Mouse (Mus musculus) c-Kit-positive CD71-negative TER-119-negative erythroid progenitor cells, embryonic 14.5 days (primary cell): Measurements from ENCODE around the gene Bmp7.

Experiments
- DNase-seq: peaks from one replicate; pipeline ENCODE4 v3.0.0-alpha.2; 2013; ENCODE audit warnings: low read depth

The Bmp7 gene

DNA sequence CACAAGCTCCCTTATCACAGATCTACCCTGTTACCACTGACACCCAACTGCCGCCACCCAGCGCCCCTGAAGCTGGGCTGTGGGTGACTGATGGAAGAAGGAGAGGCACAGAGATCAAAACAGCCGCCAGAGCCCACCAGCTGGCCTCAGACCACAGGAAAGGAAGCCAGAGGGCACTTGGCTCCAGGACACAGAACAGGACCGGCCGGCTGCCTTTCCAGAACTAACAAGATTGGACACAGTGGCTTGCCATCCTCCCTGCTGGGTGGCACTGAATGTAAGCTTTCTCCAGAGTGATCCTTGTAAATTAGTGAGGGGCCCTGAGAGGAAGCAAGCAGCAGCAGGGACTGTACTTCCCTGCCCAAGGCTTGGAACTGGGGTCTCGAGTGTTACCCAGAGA is 30.7 kb downstream of the Bmp7 start:
- no peak for DNase-seq

DNA sequence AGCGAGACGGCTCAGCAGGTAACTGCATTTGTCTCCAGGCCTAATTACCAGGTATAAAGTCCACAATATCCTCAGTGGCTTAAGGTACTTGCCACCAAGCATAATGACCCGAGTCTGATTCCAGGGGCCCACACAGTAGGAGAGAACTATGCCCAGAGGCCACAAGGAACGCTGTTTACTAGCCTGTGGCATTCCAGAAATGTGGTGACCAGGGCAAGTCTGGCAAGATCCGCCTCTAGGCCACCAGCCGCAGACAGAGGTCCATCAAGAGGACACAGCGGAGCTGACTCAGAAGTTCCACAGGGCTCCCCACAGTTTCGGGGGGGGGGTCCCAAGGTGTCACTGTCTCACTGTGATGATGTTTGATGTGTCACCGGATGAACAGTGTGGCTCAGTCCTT is 34.0 kb downstream of the Bmp7 start:
- no peak for DNase-seq

DNA sequence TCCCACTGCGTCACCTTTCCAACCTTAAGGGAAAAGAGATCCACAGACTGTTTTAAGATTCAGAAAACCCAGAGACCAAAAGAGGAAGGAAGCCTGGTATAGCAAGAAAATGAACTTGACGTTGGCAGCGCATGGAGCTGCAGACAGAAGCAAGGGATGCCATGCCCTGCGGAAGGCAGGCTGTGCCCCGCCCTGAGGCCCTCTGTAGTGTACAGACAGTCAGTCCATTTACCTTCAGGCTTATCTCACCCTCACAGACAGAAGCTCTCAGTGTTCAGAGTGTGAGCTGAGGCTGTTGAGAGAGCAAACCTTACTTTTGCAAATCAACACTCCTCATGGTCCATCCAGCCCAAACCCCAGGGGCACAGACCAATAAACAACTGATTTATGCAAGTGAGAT is 35.1 kb downstream of the Bmp7 start:
- DNase-seq: no peak

DNA sequence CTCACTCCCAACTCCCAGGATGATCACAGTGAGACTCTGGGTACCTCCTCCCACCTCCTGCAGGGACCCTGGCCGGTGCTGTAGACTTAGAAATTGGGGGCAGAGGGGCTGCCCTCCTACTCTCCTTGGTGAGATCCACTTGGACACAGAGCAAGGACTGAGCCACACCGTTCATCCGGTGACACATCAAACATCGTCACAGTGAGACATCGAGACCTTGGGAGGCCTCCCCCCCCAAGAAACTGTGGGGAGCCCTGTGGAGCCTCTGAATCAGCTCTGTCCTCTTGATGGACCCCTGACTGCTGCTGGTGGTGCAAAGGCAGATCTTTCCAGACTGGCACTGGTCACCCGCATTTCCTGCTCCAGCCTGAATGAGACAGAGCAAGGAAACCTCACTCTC is 35.5 kb downstream of the Bmp7 start:
- DNase-seq: no peak

DNA sequence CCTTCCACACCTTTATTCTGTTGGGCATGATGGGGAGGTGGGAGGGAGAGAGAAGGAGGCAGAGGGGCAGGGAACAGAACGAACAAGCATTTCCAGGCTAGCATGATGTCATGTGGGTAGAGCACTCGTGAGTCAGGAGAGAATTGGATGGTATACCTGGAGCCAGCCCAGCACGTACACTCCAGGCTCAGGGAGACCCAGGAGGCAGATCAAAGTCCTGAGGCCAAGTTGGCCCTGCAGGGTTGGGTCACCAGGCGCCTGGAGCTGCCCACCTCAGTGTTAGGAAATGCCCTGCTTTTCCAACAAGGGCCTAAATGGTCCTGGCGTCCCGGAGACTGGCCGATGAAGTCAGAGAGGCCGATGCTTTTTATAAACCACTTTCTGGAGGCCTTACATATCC is 36.6 kb downstream of the Bmp7 start:
- DNase-seq: no peak

DNA sequence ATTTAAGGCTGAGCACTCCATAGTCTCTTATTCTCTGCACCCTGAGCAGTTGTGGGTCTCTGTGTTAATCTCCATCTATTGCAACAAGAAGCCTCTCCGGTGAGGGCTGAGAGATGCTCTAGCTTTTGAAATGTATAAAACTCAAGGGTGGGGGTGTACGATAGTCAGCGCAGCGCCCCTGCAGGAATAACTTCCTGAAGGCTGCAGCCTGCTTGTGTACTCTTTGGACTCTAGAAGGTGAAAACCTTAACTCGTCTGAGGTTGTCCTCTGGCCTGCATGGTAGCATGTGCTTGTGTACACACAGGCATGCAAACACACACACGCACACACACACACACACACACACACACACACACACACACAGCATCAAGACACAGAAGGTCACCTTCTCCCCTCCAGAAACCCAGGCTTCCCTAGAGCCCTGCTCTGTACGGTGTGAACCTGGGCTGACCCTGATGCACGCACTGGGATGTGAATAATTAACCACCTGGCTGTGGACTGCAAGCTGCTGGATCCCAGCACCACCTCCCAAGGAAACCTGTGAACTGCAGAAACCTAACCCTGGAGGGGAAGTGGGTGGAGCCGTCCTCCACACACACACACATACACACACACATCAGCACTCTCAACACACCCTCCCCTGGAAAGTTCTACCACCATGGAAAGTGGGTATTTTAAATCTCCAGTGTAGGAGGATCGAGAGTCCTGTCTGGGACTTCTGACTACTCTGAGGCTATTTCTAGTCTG is 39.0 kb downstream of the Bmp7 start:
- no peak for DNase-seq

DNA sequence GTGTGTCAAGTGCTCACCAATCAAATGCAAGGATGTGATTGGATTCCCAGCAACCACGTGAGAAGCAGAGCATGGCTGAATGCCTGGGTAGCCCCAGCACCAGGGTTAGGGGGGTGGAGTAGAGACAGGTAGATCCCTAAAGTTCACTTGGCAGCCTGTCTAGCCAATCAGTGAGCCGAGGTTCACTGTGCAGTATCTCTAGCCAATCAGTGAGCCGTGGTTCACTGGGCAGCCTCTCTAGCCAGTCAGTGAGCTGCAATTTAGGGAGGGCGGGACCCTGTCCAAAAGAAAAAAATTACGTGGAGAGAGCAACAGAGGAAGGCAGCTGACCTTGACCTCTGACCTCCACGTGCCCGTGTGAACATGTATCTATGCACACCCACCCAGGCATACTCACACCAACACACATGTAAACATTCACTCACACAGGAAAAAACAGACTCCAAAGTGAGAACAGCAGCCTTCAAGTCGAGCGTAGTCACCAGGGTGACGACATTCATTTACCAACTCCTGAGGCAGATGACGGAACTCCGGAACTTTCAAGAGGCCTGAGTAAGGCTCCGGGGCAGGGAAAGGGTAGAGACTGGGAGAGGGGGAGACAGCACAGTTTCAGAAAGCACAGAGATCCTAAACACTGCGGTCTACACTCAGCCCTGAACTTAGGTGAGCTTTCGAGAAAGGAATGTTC is 50.2 kb downstream of the Bmp7 start:
- no peak for DNase-seq

DNA sequence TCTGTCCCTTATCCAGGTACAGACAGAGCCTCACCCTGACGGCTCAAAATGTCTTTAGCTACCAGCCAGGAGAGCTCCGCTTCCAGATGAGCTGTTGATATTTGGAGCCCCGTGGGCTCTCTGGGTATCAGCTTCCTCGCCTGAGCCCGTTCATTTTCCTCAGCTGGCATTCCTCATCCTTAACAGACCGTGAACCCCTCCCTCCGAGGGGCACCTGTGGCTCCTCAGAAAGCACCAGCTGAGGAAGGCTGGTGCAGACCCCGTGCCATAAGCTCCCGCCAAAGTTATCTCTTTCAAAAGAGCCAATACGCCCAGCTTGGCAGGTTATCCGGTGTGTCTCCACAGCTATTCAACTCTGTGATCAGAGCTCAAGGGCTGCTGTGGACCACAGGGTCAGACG is 50.9 kb downstream of the Bmp7 start:
- DNase-seq: no peak

DNA sequence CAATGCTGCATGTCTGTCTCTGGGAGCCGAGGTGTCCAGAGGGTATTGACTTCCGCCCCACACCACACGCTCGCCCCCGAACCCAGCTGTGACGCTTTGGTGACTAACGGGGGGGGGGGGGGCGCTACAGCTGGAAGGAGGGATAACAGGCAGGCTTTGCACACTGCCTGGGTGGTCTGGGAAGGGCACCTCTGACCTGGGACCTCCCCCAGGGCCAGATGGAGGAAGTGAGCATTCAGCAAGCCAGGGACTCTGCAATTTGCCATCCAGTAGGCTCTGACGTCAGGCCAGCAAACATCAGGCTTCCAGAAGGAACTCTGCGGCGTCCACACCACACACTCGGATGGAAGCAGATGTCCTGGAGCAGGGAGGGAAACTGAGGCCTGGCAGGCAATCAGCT is 52.0 kb downstream of the Bmp7 start:
- DNase-seq: no peak

DNA sequence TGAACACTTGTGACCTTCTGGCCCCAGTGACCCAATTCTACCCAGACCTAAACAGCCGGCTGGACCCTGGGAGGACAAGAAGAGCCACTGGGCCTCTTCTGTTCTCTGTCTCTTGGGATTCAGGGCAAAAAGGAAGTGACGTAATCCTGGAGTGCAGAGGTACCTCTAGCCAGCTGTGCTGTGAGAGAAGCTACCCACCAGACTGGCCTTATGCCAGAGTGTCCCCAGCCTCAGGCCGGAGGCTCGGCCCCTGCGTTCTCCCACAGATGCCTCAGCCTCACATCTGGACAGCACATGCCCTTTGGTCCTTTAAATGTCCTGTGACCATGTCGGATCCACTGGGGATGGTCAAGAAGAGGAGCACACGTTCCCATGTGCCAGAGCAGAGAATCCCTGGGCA is 54.3 kb downstream of the Bmp7 start:
- DNase-seq: no peak

DNA sequence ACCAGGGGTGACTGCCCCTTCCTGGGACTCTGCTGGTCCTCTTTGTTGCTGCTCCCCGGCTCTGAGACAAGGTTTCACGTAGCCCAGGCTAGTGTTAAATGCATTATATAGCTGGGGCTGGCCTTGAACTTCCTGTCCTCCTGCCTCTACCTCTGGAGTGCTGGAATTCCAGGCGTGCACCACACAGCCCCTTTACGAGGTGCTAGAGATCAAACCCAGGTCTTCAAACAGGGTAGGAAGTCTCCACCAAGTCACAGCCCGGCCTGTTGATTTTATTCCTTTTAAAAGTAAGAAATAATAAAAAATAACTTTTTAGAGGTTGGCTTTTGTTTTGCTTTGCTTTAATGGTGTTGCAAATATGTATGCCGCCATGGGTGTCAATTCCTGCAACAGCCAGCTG is 55.5 kb downstream of the Bmp7 start:
- no peak for DNase-seq

DNA sequence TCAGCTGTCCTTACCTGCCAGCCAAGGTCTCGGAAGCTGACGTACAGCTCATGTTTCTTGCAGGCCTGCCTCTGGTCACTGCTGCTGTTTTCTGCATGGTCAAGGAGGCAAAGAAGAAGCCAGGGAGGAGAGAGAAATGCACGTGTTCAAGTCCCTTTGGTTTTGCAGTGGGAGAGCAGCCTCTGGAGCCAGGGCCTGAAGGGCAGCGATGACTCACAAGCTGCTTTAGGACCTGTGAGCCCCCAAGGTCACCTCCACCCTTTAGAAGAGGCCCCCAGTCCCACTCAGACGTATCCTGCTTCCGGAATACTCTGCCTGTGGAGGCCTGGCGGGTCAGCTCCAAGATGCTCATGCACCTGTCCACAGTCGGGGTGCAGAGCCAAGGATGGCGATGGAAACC is 64.9 kb downstream of the Bmp7 start:
- no peak for DNase-seq

DNA sequence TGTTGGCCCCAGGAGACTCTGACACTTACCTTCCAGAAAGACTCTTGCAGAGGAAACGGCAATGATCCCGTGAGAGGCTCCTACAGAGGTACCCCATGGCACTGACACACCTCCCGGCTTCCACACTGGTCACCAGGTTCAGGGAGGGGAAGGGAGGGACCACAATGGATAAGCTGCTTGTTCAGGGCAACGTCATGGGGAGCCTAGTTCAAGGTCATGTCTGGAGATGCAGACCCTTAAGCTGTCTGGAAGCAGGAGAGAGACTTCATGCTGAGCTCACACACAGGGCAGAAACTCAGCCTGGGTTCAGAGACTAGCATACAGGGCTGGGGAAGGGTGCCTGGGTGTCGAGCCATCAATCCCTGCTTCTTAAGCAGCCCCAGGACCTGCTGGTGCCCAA is 73.8 kb downstream of the Bmp7 start:
- no peak for DNase-seq

DNA sequence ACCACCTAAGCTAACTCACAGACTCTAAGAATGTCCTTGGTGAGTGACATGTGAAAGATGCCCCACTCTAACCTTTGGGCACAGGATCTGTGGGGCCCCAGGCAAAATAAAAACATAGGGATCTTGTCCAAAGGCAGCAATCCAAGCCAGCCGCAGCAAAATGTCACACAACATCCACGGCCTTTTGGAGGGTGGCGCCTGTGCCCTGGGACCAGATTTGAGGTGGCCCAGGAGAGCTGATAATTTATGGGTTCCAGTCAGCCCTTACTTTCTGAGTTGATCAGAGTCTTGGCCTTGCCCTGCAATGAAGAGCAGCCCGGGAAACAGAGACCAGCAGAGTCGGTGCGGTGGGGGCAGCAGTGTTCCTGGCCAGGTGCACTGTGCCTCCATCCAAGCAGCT is 75.0 kb downstream of the Bmp7 start:
- no peak for DNase-seq

DNA sequence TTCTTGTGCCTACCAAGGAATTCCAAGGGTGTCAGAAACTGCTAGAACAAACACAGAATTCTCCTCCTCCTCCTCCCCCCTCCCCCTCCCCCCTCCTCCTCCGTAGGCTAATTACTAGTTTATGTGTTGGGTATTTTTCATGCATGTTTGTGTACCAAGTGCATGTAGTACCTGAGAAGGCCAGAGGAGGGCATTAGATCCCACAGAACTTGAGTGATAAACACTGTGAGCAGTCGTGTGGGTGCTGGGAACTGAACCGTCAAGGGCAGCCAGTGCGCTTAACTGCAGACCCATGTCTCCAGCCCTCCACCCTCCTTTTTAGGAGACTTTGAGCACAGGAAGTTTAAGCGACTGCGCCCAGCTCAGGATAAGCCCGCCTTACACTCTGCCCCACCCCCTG is 75.6 kb downstream of the Bmp7 start:
- no peak for DNase-seq

DNA sequence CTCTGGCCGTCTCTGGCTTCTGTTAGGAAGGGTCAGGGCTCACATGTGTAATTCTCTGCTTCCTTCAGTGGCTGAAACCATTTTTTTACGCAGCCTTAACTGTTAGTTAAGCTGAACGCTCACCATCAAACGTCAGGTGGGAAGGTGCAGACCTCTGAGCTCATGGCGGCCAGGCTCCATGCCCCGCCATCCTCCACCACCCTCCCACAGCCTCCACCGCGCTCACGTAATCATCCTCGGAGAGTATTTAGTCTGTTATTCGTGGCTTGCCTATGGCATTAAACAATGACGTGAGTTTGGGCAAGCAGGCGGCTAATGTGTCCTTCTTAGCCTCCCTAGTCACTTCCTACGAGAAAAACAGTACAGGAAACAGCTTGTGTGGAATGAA is 76.7 kb downstream of the Bmp7 start:
- no peak for DNase-seq

DNA sequence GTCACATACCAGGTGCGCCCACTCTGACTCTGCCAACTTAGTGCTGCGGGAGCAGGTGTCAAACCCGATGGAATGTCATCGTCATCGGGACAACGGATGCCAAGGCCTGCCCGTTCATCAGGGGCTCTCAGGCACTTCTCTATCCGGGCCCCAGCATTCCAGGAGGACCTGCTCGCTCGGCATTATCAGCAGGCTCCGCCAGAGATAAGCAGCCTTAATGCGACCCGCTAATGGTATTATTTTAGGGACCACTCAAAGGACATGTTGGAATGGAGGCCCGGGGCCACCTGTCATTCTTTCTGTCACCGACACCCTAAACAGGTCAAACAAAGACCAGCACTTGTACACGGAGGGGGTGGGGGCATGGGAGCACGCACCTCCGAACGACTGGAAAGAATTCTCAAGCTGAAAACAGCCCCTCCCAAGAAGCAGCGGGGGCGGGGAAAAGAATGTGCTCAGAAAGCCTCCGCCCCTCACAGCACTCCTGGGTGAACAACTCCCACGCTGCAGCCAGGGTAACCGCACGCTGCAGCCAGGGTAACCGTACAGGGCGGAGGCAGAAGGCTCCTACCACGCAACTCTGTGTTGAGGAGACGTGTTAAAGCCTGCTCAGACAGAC is 77.2 kb downstream of the Bmp7 start:
- no peak for DNase-seq

DNA sequence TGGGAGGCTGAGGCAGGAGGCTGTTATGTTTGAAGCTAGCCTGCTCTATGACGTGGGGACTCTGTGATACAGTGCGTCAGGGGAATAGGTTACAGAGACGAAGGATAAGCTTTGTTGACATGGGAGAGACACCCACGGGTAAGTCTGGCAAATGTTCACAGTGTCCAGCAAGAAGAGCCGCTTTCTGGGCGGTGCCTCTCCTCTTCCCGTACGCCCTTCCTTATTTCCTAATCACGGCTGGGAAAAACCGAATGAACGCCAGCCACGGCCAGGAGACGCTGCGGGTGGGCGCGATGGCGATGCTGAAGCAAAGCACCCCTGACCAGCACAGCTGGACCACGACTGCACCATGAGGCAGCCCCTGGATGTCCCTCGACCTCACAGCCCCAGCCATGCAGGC is 77.7 kb downstream of the Bmp7 start:
- no peak for DNase-seq

DNA sequence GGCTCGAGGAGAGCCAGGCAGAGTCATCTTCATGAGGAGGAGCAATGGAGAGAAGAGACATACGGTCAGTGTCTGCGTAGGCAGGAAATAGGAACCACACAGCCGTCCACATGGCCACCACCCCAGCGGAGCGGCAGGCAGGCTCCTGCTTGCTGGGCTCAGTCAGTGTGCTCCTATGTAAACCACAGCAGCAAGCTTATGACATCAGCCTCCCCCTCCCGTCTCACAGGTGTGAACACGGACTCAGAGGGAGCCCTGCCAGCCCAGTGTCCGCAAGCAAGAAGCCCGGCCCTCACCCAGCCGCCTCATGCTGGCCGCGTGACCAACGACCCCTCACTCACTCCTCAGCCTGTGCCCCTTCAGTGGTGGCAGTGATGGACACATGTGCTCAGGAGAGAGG is 78.5 kb downstream of the Bmp7 start:
- DNase-seq: no peak

DNA sequence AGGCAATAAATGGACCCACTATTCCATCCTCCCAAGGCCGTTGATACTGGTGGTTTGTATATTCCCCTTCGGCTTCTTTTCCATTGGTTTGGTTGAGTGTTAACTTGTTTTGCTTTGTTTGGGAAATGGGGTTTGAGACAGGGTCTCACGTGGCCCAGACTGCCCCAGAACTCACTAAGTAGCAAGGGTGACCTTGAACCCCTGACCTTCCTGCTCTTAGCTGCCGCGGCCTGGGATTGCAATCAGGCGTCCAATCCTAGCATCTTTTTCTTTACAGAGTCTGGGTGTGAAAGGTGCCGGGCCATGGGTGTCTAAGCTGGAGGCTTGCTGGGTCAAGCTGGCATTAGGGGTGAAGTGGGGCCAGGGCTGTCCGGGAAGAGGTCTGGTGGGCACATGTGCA is 79.5 kb downstream of the Bmp7 start:
- DNase-seq: no peak

DNA sequence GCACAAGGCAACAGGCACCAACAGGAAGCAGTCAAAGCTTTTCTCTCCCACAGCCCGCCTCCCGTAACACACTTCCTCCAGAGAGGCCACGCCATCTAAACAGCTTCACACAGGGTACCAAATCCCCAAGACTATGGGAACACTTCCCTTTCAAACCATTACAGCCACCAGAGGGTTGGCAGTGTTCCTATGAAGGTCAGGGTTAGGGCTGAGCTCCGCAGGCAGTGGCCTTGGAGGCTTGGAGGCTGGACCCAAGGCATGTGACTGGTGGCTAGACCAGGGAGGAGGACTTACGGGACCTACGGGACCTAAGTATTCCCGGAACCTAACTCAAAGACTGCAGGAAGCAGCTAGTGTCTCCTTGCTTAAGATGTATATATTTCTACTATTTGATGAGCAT is 80.0 kb downstream of the Bmp7 start:
- DNase-seq: no peak

DNA sequence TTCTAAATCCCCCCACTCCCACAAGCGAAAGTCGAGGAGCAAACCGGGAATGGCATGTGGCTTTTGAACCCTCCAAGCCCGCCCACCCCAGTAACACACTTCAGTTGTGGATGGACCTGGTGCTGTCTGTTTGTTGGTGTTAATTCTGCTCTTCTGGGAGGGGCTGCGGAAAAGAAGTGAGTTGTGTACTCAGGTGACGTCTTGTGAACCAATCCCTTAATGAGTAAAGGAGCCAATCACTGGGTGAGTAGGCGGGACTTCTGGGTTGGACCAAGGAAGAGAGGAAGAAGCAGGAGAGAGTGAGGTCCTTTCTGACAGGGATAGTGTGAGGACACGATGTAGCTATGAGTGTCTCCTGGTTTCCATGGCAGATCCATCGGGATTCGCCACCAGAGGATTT is 83.1 kb downstream of the Bmp7 start:
- DNase-seq: no peak

DNA sequence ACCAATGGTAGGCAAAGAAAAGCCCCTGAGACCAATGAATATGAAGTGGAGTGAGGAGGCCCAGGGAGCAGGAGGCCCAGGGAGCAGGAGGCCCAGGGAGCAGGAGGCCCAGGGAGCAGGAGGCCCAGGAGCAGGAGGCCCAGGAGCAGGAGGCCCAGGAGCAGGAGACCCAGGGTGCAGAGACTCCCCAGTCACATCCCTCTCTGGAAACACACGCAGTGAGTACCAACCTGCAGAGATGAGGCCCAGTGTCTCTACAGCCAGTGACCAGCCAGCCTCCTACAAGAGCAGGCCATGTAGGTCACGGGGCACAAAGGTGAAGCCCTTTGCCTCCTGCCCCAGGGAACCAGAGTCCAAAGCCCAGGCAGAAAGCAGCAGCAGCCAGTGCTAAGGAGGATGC is 83.6 kb downstream of the Bmp7 start:
- no peak for DNase-seq

DNA sequence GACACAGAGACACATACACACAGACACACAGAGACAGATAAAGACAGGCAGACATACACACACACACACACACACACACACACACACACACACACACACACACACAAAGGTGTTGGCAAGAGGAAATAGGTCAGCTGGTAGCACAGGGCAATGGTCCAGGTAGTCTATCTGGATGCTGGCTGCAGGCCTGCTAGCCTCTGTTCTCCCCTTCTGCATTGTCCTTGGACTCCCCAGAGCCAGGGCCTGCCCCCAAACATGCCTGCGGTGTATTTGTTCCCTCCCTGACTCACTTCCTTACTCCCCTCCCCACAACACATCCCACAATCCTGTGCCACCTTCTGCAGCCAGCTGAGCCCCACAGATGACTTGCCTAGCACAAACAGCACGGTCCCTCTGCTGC is 86.0 kb downstream of the Bmp7 start:
- DNase-seq: no peak
